Mouse (Mus musculus) left cerebral cortex, adult 9 months (tissue): ENCODE measurements at regions not wholly inside any gene's neighbourhood (a gene's known extent, or its start where the extent isn't known, plus 50 kb on each side); places are given as distances from the start of the nearest gene placed in this dataset.

Experiments
- DNase-seq, 2 experiments: peaks; one replicate each; pipeline ENCODE4 v3.0.0; 2022; ENCODE audit warnings: low spot score in 2 of 2

DNA sequence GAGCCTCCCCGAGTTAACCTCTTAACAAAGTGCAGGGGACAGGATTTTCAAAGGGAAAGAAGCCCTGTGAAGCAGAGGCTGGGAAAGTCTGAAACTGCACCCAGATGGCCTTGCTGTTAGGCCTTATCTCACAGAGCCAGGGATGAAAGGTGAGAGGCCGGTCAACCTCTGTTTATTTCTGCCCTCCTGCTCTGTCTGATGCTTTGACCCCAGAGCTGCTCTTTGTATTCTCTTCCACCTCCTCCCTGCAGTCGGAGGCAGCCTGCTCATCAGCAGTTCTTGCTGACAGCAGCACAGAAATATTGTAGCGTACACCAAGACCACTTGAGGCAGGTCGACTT, 212.2 kb downstream of the Enc1 start:
- no peak for DNase-seq

DNA sequence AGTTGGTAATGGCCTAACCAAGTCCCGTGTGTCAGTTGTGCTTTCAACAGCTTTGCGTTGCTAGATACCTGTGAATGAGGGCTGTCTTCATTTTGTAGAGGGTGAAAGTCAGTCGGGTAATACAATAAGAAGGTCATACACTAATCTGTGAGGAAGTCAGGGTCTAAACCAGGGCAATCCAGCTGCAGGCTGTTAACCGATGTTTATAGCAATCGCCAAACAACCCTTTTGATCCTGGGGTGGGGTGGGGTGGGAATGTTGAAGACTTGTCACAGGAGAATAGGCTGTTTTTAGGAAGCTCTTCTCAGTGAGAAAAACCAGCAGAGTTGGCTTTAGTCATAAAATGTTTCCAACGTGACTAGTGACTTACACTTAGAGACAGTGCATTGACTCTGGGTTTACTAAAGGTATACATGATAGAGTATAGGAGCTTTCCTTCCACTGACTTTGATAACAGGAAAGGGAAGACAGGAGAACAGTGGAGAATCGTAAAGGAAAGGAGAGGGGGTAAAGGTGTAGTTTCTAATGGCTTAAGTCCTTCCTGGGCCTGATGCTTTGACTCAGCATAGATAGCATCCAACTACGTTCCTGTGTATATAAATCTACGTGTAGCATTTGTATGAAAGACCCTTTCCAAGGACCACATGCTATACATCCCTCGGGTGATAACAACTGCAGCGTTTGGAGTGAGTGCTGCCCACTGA, 211.6 kb downstream of the Enc1 start:
- DNase-seq, result no peak

DNA sequence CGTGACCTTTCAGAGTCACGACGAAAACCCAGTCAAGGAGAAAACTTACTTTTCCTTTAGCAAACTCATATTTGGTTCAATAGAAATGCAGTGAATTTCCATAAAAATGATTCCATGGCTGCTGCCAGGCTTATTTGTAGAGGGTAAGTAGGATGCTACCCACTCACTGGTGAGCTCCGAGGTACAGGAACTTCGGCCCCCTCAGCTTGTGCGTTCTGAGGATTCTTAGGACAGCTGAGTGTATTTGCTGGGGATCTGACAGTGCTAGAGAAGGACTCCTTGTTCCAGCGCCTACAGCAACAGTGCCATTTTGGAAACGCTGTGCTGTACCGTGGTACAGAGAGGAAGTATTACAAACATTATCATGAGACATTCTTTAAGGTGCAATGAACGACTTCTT, 210.4 kb downstream of the Enc1 start:
- peak; percentile 50 to 72 for DNase-seq

DNA sequence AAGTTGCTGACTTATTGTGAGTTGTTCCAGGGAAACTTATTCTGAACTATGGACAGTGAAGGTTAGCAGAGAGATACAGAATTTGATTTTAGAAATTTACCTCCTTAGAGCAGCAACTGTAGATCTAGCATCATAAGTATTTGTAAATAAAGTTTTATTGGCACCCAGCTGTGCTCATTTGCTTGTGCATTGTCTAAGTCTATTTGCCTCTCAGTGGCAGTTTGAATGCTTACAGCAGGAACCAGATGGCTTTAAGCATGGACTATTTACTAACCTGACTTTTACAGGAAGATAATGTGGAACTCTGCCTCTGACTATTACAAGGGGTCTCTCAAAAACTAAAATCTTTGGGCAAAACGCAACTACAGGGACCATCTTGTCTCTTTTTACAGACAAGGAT, 207.2 kb downstream of the Enc1 start:
- DNase-seq, result no peak

DNA sequence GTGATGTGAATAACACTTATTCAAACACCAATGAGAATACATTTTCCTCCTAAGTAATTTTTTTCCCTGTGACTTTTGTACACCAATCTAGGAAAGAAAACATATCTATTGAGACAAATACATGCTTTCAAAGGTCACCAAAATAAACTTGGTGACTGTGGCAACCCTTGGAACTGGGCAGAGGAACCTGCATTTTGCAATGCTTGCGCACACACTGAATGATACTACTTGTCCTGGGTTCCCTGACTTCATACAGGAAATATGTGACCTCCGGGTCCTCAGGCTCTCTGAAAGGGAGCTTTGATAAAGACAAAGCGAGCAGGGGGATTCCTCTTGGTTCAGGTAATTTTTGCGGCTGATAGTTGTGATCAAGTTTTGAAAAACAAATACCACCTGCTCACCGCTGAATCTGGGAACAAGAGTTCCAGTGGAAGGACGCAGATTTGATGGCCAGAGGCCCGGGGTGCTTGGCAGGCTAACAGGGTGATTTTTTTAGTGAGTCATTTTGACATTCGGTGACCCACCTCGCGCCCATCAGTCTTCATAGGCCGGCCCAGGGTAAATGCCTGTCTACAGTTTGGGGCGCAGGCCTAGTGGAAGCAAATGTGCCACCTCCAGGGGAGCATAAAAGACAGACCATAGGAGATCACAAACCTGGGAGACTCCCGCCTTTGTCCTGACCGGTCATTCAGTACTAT, 203.0 kb downstream of the Enc1 start:
- DNase-seq, result no peak

DNA sequence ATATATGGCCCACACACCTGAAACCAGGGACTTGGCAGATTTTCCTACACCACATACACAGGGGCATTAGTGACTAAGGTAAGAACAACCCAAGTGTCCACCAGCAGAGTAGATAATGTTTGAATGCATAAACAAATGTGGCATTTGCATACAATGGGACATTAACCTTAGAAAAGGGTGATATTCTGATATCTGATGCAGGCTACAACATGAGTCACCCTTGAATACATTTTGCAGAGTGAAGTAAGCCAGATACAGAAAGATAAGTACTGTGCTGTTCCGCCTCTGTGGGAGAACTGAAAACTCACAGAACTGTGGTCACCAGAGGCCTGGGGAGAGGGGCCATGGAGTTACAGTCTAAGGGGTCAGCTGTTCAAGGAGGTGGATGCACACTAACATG, 201.9 kb downstream of the Enc1 start:
- DNase-seq, result no peak

DNA sequence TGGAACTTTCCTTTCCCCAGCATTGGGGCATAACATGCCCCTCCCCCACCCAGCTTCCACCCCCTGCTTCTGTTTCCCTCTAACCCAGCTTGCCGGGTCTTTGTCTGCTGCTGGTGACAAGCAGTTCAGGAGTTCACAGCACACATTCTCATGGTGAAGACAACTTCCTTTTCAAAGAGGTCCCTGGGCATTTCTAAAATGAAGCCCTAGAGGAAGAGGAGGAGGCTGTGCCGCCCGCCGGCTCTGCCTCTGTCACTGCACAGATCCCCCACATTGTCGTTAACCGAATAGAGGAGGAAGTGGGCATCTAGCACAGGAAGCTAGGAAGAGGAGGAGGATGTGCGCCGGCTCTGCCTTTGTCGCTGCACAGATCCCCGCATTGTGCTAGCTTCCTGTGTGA, 201.4 kb downstream of the Enc1 start:
- peak in 1 of 2 experiments; percentile 50 for DNase-seq

DNA sequence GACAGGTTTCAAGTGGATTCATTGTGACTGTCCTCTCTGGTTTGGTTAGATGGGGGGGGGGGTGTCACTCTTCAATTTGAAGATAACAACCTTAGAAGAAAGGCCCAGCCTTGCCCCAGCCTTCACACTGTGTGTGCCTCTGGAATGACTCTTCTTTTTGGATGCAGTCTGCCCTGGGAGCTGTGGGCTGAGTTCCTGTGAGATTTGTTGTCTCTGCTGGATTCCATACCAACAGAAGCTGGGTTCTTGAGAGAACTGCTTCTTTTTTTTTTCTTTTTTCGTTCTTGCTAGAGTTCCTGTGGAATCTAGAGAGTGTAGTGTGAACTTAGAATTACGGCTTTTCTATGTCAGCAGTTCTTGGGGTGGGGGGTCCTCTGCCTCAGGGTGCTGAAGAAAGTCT, 200.9 kb downstream of the Enc1 start:
- DNase-seq, result no peak

DNA sequence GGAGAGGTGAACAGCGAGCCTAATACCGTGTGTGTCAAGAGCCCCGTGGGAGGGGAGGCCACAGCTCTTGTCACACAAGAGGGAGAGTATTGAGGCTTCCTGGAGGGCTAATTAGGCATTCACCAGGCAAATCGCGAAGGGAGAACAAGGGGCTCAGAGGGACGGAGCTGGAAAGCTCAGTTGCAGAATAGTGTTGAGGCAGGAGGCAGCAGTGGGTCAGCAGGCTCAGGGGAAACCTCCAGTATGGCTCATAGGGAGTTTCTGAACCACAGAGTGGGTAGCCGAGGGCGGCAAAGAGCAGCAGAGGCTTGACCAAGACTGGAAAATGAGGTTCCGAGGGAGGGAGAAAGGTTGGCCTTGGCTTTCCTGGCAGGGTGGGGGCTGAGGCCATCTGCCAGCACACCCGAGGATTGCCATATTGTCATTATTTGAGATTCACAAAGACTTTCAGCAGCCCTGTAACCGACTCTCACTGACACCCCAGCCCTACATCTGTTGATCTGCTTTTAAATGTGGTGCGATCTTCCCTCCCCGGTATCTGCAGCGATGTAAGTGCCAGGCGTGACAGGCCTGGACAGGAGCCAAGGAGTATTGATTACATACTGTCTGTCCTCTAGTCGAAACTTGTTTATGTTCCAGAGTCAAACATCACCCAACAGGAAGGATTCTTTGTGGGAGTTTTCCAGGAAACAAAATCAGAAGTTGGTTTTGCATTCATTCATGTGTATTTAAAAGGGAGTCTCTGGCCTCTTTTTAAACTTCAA, 198.5 kb downstream of the Enc1 start:
- DNase-seq, result no peak

DNA sequence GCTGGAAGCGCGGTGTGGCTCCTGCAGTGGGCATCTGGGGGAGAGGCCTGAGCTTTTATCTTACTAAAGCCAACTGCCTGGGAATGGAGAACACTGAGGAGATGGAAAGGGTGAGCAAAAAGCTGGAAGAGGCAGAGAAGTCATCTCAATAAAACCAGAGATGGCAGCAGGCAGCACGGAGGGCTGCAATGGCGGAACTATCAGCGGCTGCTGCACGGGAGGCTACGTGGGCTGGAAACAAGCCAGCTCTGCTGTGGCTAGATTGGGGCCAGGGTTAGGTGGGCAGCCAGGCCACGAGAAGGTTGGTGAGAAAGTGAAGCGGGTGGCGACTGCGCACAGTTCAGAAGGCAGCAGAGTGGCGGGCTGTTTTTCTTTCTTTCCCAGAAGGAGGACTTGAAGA, 197.8 kb downstream of the Enc1 start:
- DNase-seq, result no peak

DNA sequence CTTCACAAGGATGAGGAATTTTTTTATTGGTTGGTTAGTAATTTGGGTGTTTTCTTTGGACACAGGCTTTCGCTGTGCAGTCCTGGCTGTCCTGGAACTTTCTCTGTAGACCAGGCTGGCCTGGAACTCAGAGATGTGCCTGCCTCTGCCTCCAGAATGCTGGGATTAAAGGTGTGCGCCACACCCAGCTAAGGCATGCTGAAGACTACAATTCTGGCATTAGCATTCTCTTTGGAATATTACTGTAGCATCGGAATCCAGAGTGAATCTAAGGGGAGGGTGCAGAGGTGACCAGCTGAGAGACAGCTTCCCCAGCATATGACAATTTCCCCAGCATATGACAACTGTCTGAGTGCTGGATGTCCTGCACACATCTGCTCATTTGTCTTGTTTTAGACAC, 197.4 kb downstream of the Enc1 start:
- DNase-seq, result no peak

DNA sequence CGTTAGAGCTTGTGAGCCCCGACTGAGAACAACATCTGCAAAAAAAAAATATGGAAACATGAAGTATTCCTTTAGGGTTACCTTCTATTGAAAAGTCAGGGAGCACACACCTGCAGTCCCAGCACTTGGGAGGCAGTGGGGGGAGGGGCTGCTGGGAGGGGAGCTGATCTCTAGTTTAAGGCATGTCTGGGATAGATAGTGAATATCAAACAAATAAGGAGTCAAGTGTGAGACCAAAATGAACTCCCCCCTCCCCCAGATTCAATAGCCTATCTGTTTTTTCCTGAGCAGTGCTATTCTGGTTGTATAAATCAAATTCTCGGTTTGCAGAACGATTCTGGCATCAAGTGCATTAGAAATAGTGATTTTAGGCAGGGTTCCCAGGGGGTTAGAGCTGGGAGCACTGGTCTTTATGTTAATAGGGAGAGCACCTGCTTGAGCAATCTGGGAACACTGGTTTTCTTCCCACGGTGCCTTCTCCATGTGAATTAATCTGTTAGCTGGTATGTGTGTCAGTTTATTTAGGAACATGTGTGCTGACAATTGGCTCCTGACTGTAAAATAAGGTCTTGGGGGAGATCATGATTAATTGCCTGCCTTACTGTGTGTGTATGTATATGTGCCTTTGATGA, 195.9 kb downstream of the Enc1 start:
- no peak for DNase-seq

DNA sequence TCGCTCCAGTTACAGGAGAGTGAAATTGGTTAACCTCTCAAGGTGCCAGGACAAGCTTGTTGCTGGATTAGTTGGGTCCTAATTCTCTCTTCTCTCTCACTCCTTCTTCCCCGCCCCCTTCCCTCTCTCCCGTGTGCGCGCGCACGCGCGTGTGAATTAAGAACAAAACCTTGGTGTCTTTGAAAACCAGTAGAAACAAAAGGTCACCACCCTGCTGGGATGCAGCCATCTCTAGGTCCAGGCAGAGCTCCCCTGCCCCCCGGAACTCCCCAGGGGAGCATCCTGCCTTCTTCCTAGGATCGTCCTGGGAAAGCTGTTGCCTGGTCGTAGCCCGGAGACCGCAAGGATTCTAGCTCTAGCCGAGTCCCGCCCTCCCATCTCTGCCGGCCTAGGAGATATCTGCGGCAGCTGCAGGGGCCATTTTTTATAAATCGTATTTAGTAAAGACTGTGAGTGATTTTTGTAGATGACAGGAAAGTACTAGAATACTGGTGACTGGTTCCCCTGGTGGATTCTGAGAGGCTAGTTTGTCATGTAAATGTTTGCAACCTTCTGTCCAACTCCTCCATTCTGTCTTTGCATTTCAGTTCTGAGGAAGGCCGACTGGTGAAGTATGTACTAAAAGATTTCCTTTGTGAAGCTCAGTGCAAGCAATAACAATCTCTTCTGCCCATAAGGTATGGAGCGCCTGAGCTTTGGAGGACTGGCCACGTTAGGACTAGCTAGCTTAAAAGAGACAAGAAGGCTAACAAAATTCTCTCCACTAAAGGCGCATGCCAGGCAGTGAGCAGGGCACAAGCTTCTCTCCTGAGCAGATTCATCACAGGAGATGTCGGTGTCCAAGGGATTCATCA, 195.2 kb downstream of the Enc1 start:
- no peak for DNase-seq

DNA sequence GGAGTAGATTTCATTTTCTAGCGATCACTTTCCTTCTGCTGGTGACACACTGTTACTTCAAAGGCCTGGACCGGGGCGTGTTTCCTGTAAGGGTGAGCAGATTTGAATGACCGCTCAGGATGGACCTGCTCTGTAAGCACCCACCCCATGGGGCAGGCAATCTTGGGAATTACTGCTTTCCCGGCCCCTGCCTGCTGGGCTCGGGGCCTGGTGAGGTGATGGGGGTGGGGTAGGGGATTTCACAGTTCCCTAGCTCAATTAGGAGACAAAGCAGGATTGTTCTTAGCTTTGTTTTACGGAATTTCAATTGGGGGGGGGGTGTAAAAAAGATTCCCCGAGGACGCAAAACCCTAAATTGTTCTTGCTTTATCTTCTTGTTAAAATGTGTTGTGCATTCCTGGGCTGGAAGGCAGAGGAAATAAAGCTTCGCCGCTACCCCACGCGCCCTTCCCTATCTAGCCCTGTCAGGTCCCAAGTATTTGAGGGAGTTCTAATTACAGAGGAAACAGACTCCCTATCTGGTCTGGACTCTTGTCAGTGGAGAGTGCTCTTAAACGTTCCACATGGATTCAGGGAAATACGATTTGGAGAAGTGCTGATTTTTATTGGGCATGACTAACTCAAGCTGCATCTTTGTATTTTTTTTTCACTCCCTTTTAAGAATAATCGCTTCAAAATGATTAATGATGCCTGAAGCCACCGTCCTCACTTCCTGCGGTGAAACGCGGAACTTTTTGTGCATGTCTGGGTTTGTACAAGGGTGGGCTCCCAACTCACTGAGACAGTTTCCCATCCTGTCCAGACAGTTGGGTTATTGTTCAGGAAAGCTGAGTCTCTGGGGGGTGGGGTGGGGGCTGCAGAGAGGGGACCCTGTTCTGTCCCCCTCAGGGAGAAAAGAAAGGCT, 194.3 kb downstream of the Enc1 start:
- DNase-seq, result no peak

DNA sequence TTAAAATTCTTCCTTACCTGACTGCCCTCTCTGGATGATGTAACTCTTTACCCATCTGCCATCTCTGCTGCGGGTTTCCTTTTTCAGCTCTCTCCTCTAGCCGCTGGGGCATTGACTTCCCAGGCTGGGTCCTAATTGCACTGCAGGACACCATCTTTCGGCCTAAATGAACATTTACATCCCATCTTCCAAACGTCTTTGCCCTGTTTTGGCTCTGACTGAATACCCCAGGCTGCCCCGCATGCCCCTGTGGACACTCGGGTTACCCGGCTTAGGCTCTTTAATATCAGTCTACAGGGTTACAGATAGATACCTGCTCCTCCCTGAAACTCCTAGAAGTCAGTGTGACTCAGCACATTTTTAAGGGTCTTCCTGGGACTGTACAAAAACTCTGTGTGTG, 193.3 kb downstream of the Enc1 start:
- no peak for DNase-seq

DNA sequence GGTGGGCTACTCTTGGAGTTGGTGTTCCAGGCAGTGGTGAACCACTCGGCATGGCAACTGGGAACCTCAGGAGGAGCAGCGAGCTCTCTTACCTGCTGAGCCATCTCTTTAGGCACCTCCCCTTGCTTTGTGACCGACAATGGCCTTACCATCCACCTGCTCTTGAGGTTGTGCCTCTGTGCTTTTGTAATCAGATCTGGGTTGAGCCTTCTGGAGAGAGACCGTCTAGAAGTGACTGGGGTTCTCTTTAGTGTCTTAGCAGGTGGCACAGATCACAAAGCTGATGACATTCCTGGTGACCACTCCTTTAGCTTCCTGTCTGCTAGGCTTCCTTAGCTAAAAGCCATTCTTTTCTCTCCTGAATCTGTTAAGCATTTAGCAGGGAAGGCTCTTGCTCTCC, 191.7 kb downstream of the Enc1 start:
- no peak for DNase-seq

DNA sequence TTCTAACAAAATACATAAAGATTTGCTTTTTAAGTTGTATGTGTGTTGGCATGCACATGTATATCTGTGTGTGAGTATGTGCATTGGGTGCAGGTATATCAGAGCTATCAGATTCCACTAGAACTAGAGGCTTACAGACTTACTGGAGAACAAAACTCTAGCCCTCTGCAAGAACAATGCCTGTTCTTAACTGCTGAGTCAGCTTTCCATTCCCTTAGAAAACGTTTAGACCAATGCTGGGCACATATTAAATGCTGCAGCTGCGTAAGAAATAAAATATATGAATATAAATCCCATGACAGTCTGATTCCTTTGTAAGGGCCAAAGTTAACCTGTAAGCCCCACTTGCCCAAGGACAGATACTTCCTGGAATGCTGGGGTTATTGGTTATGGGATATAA, 190.0 kb downstream of the Enc1 start:
- DNase-seq, result no peak

DNA sequence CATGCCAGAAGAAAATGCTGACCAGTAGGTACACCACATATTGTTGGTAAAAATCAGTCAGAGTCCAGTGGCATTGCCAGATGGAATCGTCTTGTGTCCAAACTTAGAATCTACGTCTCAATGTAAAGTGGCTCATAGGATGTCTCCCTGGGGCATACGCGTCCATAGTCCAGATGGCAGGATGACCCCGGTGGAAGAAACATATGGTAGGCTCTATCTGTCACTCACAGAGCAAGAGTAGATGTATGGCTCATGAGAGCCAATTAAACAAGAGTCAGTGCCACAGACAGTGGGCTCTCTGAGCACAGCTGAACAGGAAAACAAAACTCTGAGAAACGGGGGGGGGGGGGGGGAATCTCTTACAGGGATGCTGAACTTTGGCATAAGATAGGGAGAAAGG, 187.3 kb downstream of the Enc1 start:
- DNase-seq, result no peak

DNA sequence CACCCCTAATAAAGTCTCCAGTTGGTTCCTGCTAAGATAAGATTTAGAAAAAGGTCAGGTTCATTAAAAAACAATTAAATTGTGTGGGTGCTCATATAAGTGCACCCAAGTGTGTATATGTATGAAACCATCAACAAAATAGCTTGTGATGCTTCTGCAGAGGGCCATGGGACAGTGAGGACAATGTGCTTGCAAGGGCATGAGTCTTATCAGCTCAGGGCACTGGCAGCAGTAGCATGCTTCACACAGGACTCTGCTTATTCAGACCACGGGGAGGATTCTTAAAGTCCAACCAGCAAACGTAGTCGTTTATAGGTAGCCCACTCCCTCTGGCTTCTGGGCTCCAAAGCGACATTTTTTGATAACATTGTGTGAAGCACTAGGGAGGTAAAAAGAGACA, 186.6 kb downstream of the Enc1 start:
- no peak for DNase-seq

DNA sequence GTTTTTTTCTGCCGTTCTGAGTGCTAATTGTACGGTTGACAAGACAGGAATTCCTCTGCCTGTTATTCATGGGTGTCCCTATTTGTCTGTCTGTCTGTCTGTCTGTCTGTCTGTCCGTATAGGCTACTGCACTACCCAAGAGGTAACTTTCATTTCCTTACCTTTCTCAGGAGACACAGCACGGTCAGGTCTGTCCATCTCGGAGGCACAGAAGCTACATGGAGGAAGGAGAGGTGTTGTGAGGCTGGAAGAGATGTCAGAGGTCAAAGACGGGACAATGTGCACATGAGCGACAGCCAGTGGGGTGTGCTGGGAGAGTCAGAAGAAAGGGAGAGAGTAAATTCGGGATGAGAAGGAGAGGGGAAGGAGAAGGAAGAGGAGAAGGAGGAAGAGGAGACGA, 184.8 kb downstream of the Enc1 start:
- DNase-seq, result no peak

DNA sequence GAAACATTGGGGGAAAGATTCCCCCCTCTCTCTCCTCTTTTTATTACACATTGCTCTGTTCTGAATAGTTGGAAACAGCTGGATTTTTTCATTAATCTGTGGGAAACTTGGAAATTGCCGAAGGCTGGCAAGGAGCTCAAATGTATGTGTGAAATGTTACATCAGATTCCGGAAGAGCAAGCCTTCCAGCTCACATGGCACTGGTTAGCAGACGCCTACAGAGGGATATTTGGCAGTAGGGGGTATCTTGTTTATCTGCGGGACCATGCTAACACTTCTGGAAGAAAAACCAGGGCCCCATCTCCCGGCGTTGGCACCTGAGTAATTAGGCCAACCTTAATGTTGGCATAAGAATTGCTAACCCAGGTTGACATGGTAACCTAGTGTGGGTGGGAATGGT, 183.0 kb downstream of the Enc1 start:
- no peak for DNase-seq
